Mouse (Mus musculus) neural tube, embryonic 14.5 days (tissue): ENCODE measurements around the gene Pak3. TPM values are rescaled to one million over a fixed set of nuclear protein-coding genes. Genes with fewer than 3 reads are reported as not detected.
A peak's percentile ranks its signal among the peaks of the same experiment; 100 is the strongest.

Source experiments
- ATAC-seq: fragments of 200-750 bp; cut with Nextera tagmentation; 2 replicates; pipeline ENCODE4 v1.8.0; 2017; ENCODE audit warnings: low read depth, mild to moderate bottlenecking, moderate TSS enrichment, moderate library complexity
- H3K27ac ChIP-seq: fragments of 300-500 bp; sonication (generic); 2 replicates; pipeline ENCODE4 v1.5.1; 2014; ENCODE audit warnings: low read depth, mild to moderate bottlenecking, control low read depth, low read length, moderate library complexity, mixed read lengths
- H3K27me3 ChIP-seq: fragments of 300-500 bp; sonication (generic); 2 replicates; pipeline ENCODE4 v1.6.1; 2014; ENCODE audit warnings: low read length; ENCODE audit not compliant: control insufficient read depth, insufficient read depth
- H3K36me3 ChIP-seq: fragments of 300-500 bp; sonication (generic); 2 replicates; pipeline ENCODE4 v1.6.1; 2014; ENCODE audit warnings: low read length, mixed read lengths; ENCODE audit not compliant: control insufficient read depth, insufficient read depth
- H3K4me1 ChIP-seq: fragments of 300-500 bp; sonication (generic); 2 replicates; pipeline ENCODE4 v1.6.1; 2014; ENCODE audit warnings: low read length; ENCODE audit not compliant: control insufficient read depth, insufficient read depth
- H3K4me2 ChIP-seq: fragments of 300-500 bp; sonication (generic); 2 replicates; pipeline ENCODE4 v1.6.1; 2014; ENCODE audit warnings: mild to moderate bottlenecking, low read depth, low read length, control low read depth
- H3K4me3 ChIP-seq: fragments of 300-500 bp; sonication (generic); 2 replicates; pipeline ENCODE4 v1.5.1; 2014; ENCODE audit warnings: low read depth, low read length, control low read depth, mixed read lengths
- H3K9ac ChIP-seq: fragments of 300-500 bp; sonication (generic); replicated peaks from 2 replicates; pipeline ENCODE4 v1.6.1; 2014; ENCODE audit warnings: low read depth, mild to moderate bottlenecking, control low read depth, low read length, mixed read lengths
- H3K9me3 ChIP-seq: fragments of 300-500 bp; sonication (generic); 2 replicates; pipeline ENCODE4 v1.6.1; 2016; ENCODE audit warnings: low read length; ENCODE audit not compliant: control insufficient read depth
- WGBS: fragments of 180-500 bp; shearing (Covaris S2); extraction: QIAGEN DNeasy Blood & Tissue Kit; methylation state at CpG from one replicate; pipeline ENCODE4 v1.1.7; 2014; 5-methylcytosine and 5-hydroxymethylcytosine counted together
- polyA plus RNA-seq: library from polyadenylated mRNA; unstranded; fragments of >200 nt; fragmentation: Nextera tagmentation; extraction: Ambion mirVana; gene quantifications from 2 replicates; pipeline ENCODE4 v1.2.1, GENCODE M21; 2014

Pak3 gene
- polyA plus RNA-seq, 1 experiment from 2014 or later = 300 TPM

GRCm38 (mm10) chrX:143542756-143543155 is 24.4 kb downstream of the Pak3 start:
- H3K4me2 ChIP-seq = no peak overlapping the region
- no peaks in the 10 kb centered on the region for H3K27me3 ChIP-seq
- H3K36me3 ChIP-seq = no peaks in the 10 kb centered on the region
- 41% methylated on average over 2 of the region's 2 CpGs for WGBS
- no peak overlapping the region for H3K4me3 ChIP-seq
- no peak overlapping the region for H3K9ac ChIP-seq
- no peaks in the 10 kb centered on the region for H3K9me3 ChIP-seq
- H3K27ac ChIP-seq = no peak overlapping the region
- no peaks in the 10 kb centered on the region for H3K4me1 ChIP-seq
- ATAC-seq = no peak

GRCm38 (mm10) chrX:143543186-143543793 is 24.9 kb downstream of the Pak3 start:
- ATAC-seq = peak; percentile 80; the same call in 1 of the 2 replicates
- no peak overlapping the region for H3K4me2 ChIP-seq
- no peak overlapping the region for H3K9ac ChIP-seq
- H3K27me3 ChIP-seq = no peaks in the 10 kb centered on the region
- H3K9me3 ChIP-seq = no peaks in the 10 kb centered on the region
- peak overlapping the region; percentile 48 for H3K27ac ChIP-seq
- no peaks in the 10 kb centered on the region for H3K4me1 ChIP-seq
- H3K36me3 ChIP-seq = no peaks in the 10 kb centered on the region
- no peak overlapping the region for H3K4me3 ChIP-seq
- WGBS = 27% methylated on average over 7 of the region's 7 CpGs

- Histone ChIP-seq H3K36me3 (no peaks in the 10 kb centered on the region), H3K27ac (no peak overlapping the region), H3K9me3 (no peaks in the 10 kb centered on the region), H3K4me2 (no peak overlapping the region), H3K27me3 (no peaks in the 10 kb centered on the region), H3K9ac (no peak overlapping the region), H3K4me1 (no peaks in the 10 kb centered on the region), H3K4me3 (no peak overlapping the region)
- 42% methylated on average over 2 of the region's 2 CpGs for WGBS
- no peak for ATAC-seq
Observed at GRCm38 (mm10) chrX:143573691-143574090, 55.3 kb downstream of the Pak3 start.

- no peak overlapping the region for H3K4me2 ChIP-seq
- H3K9me3 ChIP-seq = no peaks in the 10 kb centered on the region
- no peak overlapping the region for H3K27ac ChIP-seq
- no peaks in the 10 kb centered on the region for H3K27me3 ChIP-seq
- H3K9ac ChIP-seq = no peak overlapping the region
- ATAC-seq = no peak
- H3K4me3 ChIP-seq = no peak overlapping the region
- no peaks in the 10 kb centered on the region for H3K4me1 ChIP-seq
- WGBS = 87% methylated on average over 2 of the region's 2 CpGs
- no peaks in the 10 kb centered on the region for H3K36me3 ChIP-seq
Observed at GRCm38 (mm10) chrX:143579925-143580324, 61.5 kb downstream of the Pak3 start.

- Histone ChIP-seq H3K9ac (no peak overlapping the region), H3K4me3 (no peak overlapping the region), H3K36me3 (no peaks in the 10 kb centered on the region), H3K4me1 (no peaks in the 10 kb centered on the region), H3K27me3 (no peaks in the 10 kb centered on the region), H3K27ac (no peak overlapping the region), H3K9me3 (no peaks in the 10 kb centered on the region), H3K4me2 (no peak overlapping the region)
- ATAC-seq = no peak
- WGBS = 69% methylated on average over 2 of the region's 2 CpGs
Observed at GRCm38 (mm10) chrX:143580458-143580959, 62.1 kb downstream of the Pak3 start.

- Histone ChIP-seq H3K27ac (no peak overlapping the region), H3K27me3 (no peaks in the 10 kb centered on the region), H3K9ac (no peak overlapping the region), H3K4me2 (no peak overlapping the region), H3K4me1 (no peaks in the 10 kb centered on the region), H3K9me3 (no peaks in the 10 kb centered on the region), H3K4me3 (no peak overlapping the region), H3K36me3 (no peaks in the 10 kb centered on the region)
- ATAC-seq = peak; percentile 46; the same call in 1 of the 2 replicates
- WGBS = 23% methylated on average over 5 of the region's 5 CpGs
Observed at GRCm38 (mm10) chrX:143606877-143607449, 88.6 kb downstream of the Pak3 start.

- no peak overlapping the region for H3K4me3 ChIP-seq
- WGBS = 35% methylated on average over 4 of the region's 4 CpGs
- no peak overlapping the region for H3K27ac ChIP-seq
- H3K4me2 ChIP-seq = no peak overlapping the region
- ATAC-seq = no peak
- H3K9ac ChIP-seq = no peak overlapping the region
- H3K36me3 ChIP-seq = no peaks in the 10 kb centered on the region
- H3K9me3 ChIP-seq = no peaks in the 10 kb centered on the region
- H3K4me1 ChIP-seq = no peaks in the 10 kb centered on the region
- H3K27me3 ChIP-seq = no peaks in the 10 kb centered on the region
Observed at GRCm38 (mm10) chrX:143618734-143619133, 100.3 kb downstream of the Pak3 start.

DNA sequence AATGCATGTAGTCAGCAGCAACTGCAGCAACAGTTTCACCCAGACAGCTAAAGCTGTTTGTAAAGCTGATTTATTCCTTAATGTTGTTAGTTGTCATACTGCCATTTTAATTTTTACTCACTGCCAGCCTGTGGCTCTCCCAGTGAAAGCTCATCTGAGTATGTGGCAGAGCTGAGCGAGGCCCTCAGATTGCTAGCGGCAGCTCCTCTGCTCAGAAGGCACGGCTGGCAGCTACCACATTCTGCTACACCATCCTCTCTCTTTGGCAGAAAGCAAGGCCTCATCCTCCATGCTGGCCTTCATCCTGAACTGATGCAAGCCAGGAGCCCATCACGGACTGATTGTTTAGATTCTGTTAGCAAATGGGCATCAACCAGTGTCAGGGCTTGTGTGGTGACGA is 109.4 kb downstream of the Pak3 start:
- Histone ChIP-seq H3K27me3 (no peaks in the 10 kb centered on the region), H3K27ac (no peak overlapping the region), H3K9me3 (no peaks in the 10 kb centered on the region), H3K4me2 (no peak overlapping the region), H3K36me3 (no peaks in the 10 kb centered on the region), H3K9ac (no peak overlapping the region), H3K4me3 (no peak overlapping the region), H3K4me1 (no peaks in the 10 kb centered on the region)
- no peak for ATAC-seq
- 79% methylated on average over 5 of the region's 5 CpGs for WGBS

DNA sequence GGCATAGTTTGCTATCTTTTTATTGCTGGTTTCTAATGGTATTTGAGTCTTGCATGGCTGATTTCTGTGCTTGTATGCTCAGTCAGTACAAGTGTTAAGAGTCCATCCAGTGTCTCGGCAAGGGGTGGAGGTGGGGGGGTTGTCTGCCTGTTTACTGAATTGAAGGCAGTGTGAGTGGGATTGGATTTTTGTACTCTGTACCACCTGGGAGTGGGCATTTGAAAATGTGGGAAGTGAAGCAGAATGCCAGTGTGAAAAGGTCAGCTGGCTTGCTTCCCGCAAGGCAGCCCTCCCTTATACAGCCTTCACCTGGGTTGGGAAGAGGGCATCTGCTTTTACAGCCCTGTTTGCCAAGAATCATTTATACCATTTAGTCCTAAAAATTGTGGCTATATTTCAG is 125.5 kb downstream of the Pak3 start:
- Histone ChIP-seq H3K9me3 (no peaks in the 10 kb centered on the region), H3K4me1 (no peaks in the 10 kb centered on the region), H3K9ac (no peak overlapping the region), H3K36me3 (no peaks in the 10 kb centered on the region), H3K4me3 (no peak overlapping the region), H3K4me2 (no peak overlapping the region), H3K27ac (no peak overlapping the region), H3K27me3 (no peaks in the 10 kb centered on the region)
- ATAC-seq = no peak
- WGBS = 43% methylated on average over 2 of the region's 2 CpGs
